23 mouse cellular contexts compared by ENCODE assay signal in the genomic region with DNA sequence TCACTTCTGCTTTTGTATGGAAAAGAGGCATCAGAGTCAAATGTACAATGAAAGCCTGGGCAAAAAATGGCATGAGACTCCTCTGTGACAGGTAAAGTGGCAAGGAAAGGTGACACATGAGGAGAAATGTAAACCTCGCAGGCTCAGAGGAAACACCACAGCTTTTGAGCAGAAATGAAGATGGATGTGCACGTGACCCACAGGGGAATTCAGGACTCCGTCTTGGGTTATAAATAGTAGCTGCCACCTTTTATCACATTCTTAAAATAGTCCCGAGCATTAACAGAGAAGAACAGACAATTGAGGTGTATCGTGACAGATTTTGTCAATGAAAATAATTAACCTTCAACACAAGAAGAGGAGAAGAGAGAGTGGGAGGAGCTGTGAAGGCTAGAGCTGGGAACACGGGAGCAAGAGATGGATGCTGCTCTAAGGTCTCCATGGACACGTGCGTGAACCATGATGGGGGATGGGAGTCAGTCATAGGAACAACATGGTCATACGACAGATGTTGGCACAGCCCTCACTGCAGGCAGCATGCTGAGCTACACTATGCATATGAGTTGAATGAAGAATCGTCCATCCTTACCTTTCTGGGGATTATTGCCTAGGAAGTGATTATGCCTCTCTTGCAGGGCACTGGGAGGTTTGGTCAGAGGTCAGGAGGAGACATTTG.
A peak's percentile ranks its signal among the peaks of the same experiment; 100 is the strongest.
DNase-seq lines count a peak whose midpoint lies in the region; ATAC-seq lines count a peak whose summit lies in the region.
"Had no signal": no experiment of that assay in that cellular context is flagged by ENCODE, and none has a peak within 500 bp of the region (broad histone marks: within the 10 kb centered on the region; RNA-seq: fewer than 3 reads in every experiment).

No protein-coding gene starts in this region.

- ATAC-seq in forebrain, embryonic 15.5 days (replicated peaks): 0 out of 2 replicates have a peak, but pooled peaks have one; percentile 28
- no peak for ATAC-seq in forebrain, embryonic 11.5 days (replicated peaks; ENCODE audit: low FRiP score)
- 0 out of 2 replicates have a peak, but pooled peaks have one; percentile 55 for ATAC-seq in hindbrain, embryonic 12.5 days (ENCODE audit: low FRiP score)
- no peak for ATAC-seq in hindbrain, embryonic 13.5 days (ENCODE audit: low FRiP score)
- ATAC-seq in heart, embryonic 15.5 days (replicated peaks; ENCODE audit: insufficient number of reproducible peaks, insufficient read depth, low FRiP score, low read depth): no peak
- ATAC-seq: activated CD4-positive, CD25-positive, alpha-beta regulatory T cell, adult 4 months; CD4-positive, CD25-positive, alpha-beta regulatory T cell, adult 4 months; liver, embryonic 12.5 days had no signal

- H3K9ac ChIP-seq in forebrain, embryonic 15.5 days (replicated peaks): no peak overlapping the region
- H3K9ac ChIP-seq in forebrain, embryonic 11.5 days (ENCODE audit: low read length): no peak overlapping the region
- H3K9ac ChIP-seq in hindbrain, embryonic 12.5 days: no peak overlapping the region
- no peak overlapping the region for H3K9ac ChIP-seq in hindbrain, embryonic 13.5 days
- no peak overlapping the region for H3K9ac ChIP-seq in heart, embryonic 15.5 days
- H3K9ac ChIP-seq: limb, embryonic 12.5 days; liver, embryonic 12.5 days; neural tube, embryonic 12.5 days had no signal

- 0 out of 2 replicates have a peak, but pooled peaks cover 4% of the 10 kb centered on the region for H3K4me1 ChIP-seq in forebrain, embryonic 15.5 days
- H3K4me1 ChIP-seq in forebrain, embryonic 11.5 days (replicated peaks; ENCODE audit: control insufficient read depth, insufficient read depth, low read length): no peaks in the 10 kb centered on the region
- H3K4me1 ChIP-seq in hindbrain, embryonic 12.5 days: no peaks in the 10 kb centered on the region
- H3K4me1 ChIP-seq in hindbrain, embryonic 13.5 days (replicated peaks): peaks cover 7% of the 10 kb centered on the region; the same call in 1 of the 2 replicates
- H3K4me1 ChIP-seq in heart, embryonic 15.5 days (replicated peaks): 0 out of 2 replicates have a peak, but pooled peaks cover 6% of the 10 kb centered on the region
- H3K4me1 ChIP-seq: forebrain, embryonic 10.5 days; limb, embryonic 12.5 days; liver, embryonic 12.5 days; neural tube, embryonic 12.5 days had no signal

- H3K36me3 ChIP-seq in forebrain, embryonic 15.5 days: no peaks in the 10 kb centered on the region
- no peaks in the 10 kb centered on the region for H3K36me3 ChIP-seq in forebrain, embryonic 11.5 days (ENCODE audit: control insufficient read depth, insufficient read depth, low read length)
- H3K36me3 ChIP-seq in hindbrain, embryonic 12.5 days: no peaks in the 10 kb centered on the region
- H3K36me3 ChIP-seq in hindbrain, embryonic 13.5 days: no peaks in the 10 kb centered on the region
- no peaks in the 10 kb centered on the region for H3K36me3 ChIP-seq in heart, embryonic 15.5 days
- H3K36me3 ChIP-seq: forebrain, embryonic 10.5 days; G1E; limb, embryonic 12.5 days; liver, embryonic 12.5 days; neural tube, embryonic 12.5 days had no signal

- no peak for DNase-seq in forebrain, embryonic 11.5 days (ENCODE audit: low spot score)
- peak; percentile 8 for DNase-seq in mesoderm, embryonic 11.5 days (ENCODE audit: low read depth, low spot score)
- no peak for DNase-seq in cerebellum, postnatal 10 days
- DNase-seq: adrenal gland, postnatal 25 days; cerebellum, adult 2 months; gastrocnemius, postnatal 36 days; kidney, adult 11 months; lung, adult 2 months; lung, postnatal 36 days; thymus, postnatal 25 days had no signal

- WGBS in forebrain, embryonic 15.5 days: 81% methylated on average over 10 of the region's 10 CpGs
- 77% methylated on average over 10 of the region's 10 CpGs for WGBS in forebrain, embryonic 11.5 days
- 77% methylated on average over 10 of the region's 10 CpGs for WGBS in hindbrain, embryonic 12.5 days
- 61% methylated on average over 10 of the region's 10 CpGs for WGBS in hindbrain, embryonic 13.5 days
- 37% methylated on average over 10 of the region's 10 CpGs for WGBS in heart, embryonic 15.5 days

- H3K27me3 ChIP-seq in forebrain, embryonic 15.5 days: no peaks in the 10 kb centered on the region
- no peaks in the 10 kb centered on the region for H3K27me3 ChIP-seq in forebrain, embryonic 11.5 days (ENCODE audit: control insufficient read depth, insufficient read depth, low read length)
- no peaks in the 10 kb centered on the region for H3K27me3 ChIP-seq in hindbrain, embryonic 12.5 days
- H3K27me3 ChIP-seq in hindbrain, embryonic 13.5 days: no peaks in the 10 kb centered on the region
- H3K27me3 ChIP-seq in heart, embryonic 15.5 days: no peaks in the 10 kb centered on the region
- H3K27me3 ChIP-seq: limb, embryonic 12.5 days; liver, embryonic 12.5 days; neural tube, embryonic 12.5 days had no signal

- no peaks in the 10 kb centered on the region for H3K9me3 ChIP-seq in forebrain, embryonic 15.5 days
- no peaks in the 10 kb centered on the region for H3K9me3 ChIP-seq in forebrain, embryonic 11.5 days (ENCODE audit: control insufficient read depth, low read length)
- no peaks in the 10 kb centered on the region for H3K9me3 ChIP-seq in hindbrain, embryonic 12.5 days (replicated peaks)
- H3K9me3 ChIP-seq in hindbrain, embryonic 13.5 days: no peaks in the 10 kb centered on the region
- H3K9me3 ChIP-seq in heart, embryonic 15.5 days (replicated peaks): no peaks in the 10 kb centered on the region
- H3K9me3 ChIP-seq: forebrain, embryonic 10.5 days; G1E; limb, embryonic 12.5 days; liver, embryonic 12.5 days; neural tube, embryonic 12.5 days had no signal

- no peak overlapping the region for H3K4me3 ChIP-seq in forebrain, embryonic 15.5 days
- H3K4me3 ChIP-seq in forebrain, embryonic 11.5 days (ENCODE audit: low read depth, low read length): no peak overlapping the region
- no peak overlapping the region for H3K4me3 ChIP-seq in hindbrain, embryonic 12.5 days
- H3K4me3 ChIP-seq in hindbrain, embryonic 13.5 days: no peak overlapping the region
- H3K4me3 ChIP-seq in heart, embryonic 15.5 days: no peak overlapping the region
- H3K4me3 ChIP-seq: forebrain, embryonic 10.5 days; limb, embryonic 12.5 days; liver, embryonic 12.5 days; neural tube, embryonic 12.5 days had no signal

- H3K4me2 ChIP-seq in forebrain, embryonic 15.5 days (replicated peaks): no peak overlapping the region
- no peak overlapping the region for H3K4me2 ChIP-seq in forebrain, embryonic 11.5 days (ENCODE audit: low read depth, low read length, severe bottlenecking)
- H3K4me2 ChIP-seq in hindbrain, embryonic 12.5 days (replicated peaks): no peak overlapping the region
- H3K4me2 ChIP-seq in hindbrain, embryonic 13.5 days: no peak overlapping the region
- H3K4me2 ChIP-seq in heart, embryonic 15.5 days: peak overlapping the region; percentile 39
- H3K4me2 ChIP-seq: limb, embryonic 12.5 days; liver, embryonic 12.5 days; midbrain, embryonic 11.5 days; neural tube, embryonic 12.5 days had no signal

- H3K27ac ChIP-seq in forebrain, embryonic 15.5 days (replicated peaks): no peak overlapping the region
- H3K27ac ChIP-seq in forebrain, embryonic 11.5 days (ENCODE audit: low read depth, low read length): no peak overlapping the region
- H3K27ac ChIP-seq in hindbrain, embryonic 12.5 days: no peak overlapping the region
- H3K27ac ChIP-seq in hindbrain, embryonic 13.5 days: no peak overlapping the region
- no peak overlapping the region for H3K27ac ChIP-seq in heart, embryonic 15.5 days
- H3K27ac ChIP-seq: forebrain, embryonic 10.5 days; kidney, postnatal 0 days; limb, embryonic 12.5 days; liver, embryonic 12.5 days; neural tube, embryonic 12.5 days had no signal

Comparison
In these comparisons a context has a peak if more than half of its experiments do, and no peak if none do; other contexts are left out.
1. ATAC-seq: peak in forebrain, embryonic 15.5 days (single experiment) and hindbrain, embryonic 12.5 days (single experiment); none in forebrain, embryonic 11.5 days (single experiment), hindbrain, embryonic 13.5 days (single experiment) and heart, embryonic 15.5 days (single experiment).